Mouse (Mus musculus): ENCODE measurements around the gene Kif5c. TPM values are rescaled to one million over a fixed set of nuclear protein-coding genes. Genes with fewer than 3 reads are reported as not detected.

Kif5c gene
- total RNA-seq, 2 experiments from 2014 or later = 0.88 to 1.4 TPM

GRCm38 (mm10) chr2:49797444-49798143, 178.5 kb downstream of the Kif5c start:
- peak; percentile 61 for DNase-seq

- DNase-seq = no peak
These were observed 185.3 kb downstream of the Kif5c start for GRCm38 (mm10) chr2:49804448-49804847.

GRCm38 (mm10) chr2:49805736-49806371, 186.8 kb downstream of the Kif5c start:
- no peak for DNase-seq

GRCm38 (mm10) chr2:49809496-49809895, 190.4 kb downstream of the Kif5c start:
- DNase-seq = no peak

- no peak for DNase-seq
These were observed 192.3 kb downstream of the Kif5c start for GRCm38 (mm10) chr2:49811420-49811819.

GRCm38 (mm10) chr2:49811871-49812363, 192.8 kb downstream of the Kif5c start:
- DNase-seq = peak; percentile 31

GRCm38 (mm10) chr2:49813151-49813550, 194.1 kb downstream of the Kif5c start:
- no peak for DNase-seq

- no peak for DNase-seq
These were observed 194.9 kb downstream of the Kif5c start for GRCm38 (mm10) chr2:49814011-49814410.

- DNase-seq = no peak
These were observed 196.7 kb downstream of the Kif5c start for GRCm38 (mm10) chr2:49815696-49816320.

GRCm38 (mm10) chr2:49816549-49816948, 197.5 kb downstream of the Kif5c start:
- no peak for DNase-seq

GRCm38 (mm10) chr2:49817151-49817550, 198.1 kb downstream of the Kif5c start:
- no peak for DNase-seq

GRCm38 (mm10) chr2:49818126-49818525, 199.0 kb downstream of the Kif5c start:
- DNase-seq = no peak

GRCm38 (mm10) chr2:49822312-49822711, 203.2 kb downstream of the Kif5c start:
- DNase-seq = no peak

Other genes starting within 250 kb of the Kif5c start
- gene Epc2, start 167.8 kb upstream of the Kif5c start, total RNA-seq (2021) = 10 to 100 TPM; 23.6 to 24.6 TPM
- under 1 TPM; 0.23 to 0.24 TPM for gene Lypd6b, start 168.4 kb downstream of the Kif5c start, total RNA-seq (2021)

Measured in heart, postnatal 4 days (tissue).